ENCODE assay signal across 19 mouse cellular contexts in the genomic region with DNA sequence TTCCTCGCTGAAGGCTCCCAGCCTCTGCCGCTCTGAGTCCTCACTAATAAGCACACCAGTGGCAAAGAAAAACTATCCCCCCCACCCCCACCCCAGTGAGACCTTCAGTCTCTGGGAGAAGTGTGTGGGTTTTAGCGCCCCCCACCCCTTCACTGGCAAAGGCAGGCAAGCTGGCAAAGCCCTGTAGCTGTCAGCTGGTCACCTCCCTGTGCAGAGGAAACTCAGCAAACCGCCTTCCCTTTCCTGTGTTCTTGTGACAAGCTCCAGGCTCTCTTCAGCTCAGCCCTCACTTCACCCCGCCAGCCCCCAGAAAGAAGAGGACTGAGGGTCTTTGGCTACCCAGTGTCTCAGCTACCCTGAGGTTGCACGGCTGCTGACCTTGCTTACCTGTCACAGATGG. TPM values are rescaled to one million over a fixed set of nuclear protein-coding genes. Genes with fewer than 3 reads are reported as not detected.
A peak's percentile ranks its signal among the peaks of the same experiment; 100 is the strongest.
DNase-seq lines count a peak whose midpoint lies in the region; ATAC-seq and TF ChIP-seq lines count a peak whose summit lies in the region.
"Had no signal": no experiment of that assay in that cellular context is flagged by ENCODE, and none has a peak within 500 bp of the region (broad histone marks: within the 10 kb centered on the region; RNA-seq: fewer than 3 reads in every experiment).

No protein-coding gene starts in this region.

- H3K9ac ChIP-seq in heart, embryonic 12.5 days = no peak overlapping the region
- no peak overlapping the region for H3K9ac ChIP-seq in midbrain, postnatal 0 days (replicated peaks; ENCODE audit: low read length, poor library complexity, severe bottlenecking)
- H3K9ac ChIP-seq: liver, embryonic 13.5 days had no signal

- no peak for ATAC-seq in CD4-positive, CD25-positive, alpha-beta regulatory T cell, adult 4 months
- no peak; the same call in 1 of the 2 replicates for ATAC-seq in heart, embryonic 12.5 days (ENCODE audit: insufficient number of reproducible peaks, low FRiP score)
- ATAC-seq in midbrain, postnatal 0 days (ENCODE audit: low FRiP score) = no peak

- no peaks in the 10 kb centered on the region for H3K9me3 ChIP-seq in heart, embryonic 10.5 days
- no peaks in the 10 kb centered on the region for H3K9me3 ChIP-seq in heart, embryonic 12.5 days (replicated peaks)
- no peaks in the 10 kb centered on the region for H3K9me3 ChIP-seq in midbrain, postnatal 0 days (ENCODE audit: low read length)
- H3K9me3 ChIP-seq: liver, embryonic 13.5 days had no signal

- TF ChIP-seq CTCF in midbrain, postnatal 0 days (IDR thresholded peaks at IDR 0.05) = no peak

- peaks cover 12% of the 10 kb centered on the region; the same call in 1 of the 2 replicates for H3K27me3 ChIP-seq in heart, embryonic 10.5 days (ENCODE audit: insufficient read depth, poor library complexity, severe bottlenecking)
- peaks cover 5% of the 10 kb centered on the region for H3K27me3 ChIP-seq in heart, embryonic 12.5 days (replicated peaks)
- no peaks in the 10 kb centered on the region for H3K27me3 ChIP-seq in midbrain, postnatal 0 days (ENCODE audit: insufficient read depth, low read length)
- H3K27me3 ChIP-seq: liver, embryonic 13.5 days had no signal

- no peaks in the 10 kb centered on the region for H3K36me3 ChIP-seq in heart, embryonic 10.5 days
- H3K36me3 ChIP-seq in heart, embryonic 12.5 days = no peaks in the 10 kb centered on the region
- H3K36me3 ChIP-seq in midbrain, postnatal 0 days (ENCODE audit: insufficient read depth, low read length) = no peaks in the 10 kb centered on the region
- H3K36me3 ChIP-seq: liver, embryonic 13.5 days had no signal

- peaks cover 52% of the 10 kb centered on the region for H3K4me1 ChIP-seq in heart, embryonic 10.5 days
- H3K4me1 ChIP-seq in heart, embryonic 12.5 days (replicated peaks) = peaks cover 22% of the 10 kb centered on the region
- H3K4me1 ChIP-seq in midbrain, postnatal 0 days (ENCODE audit: insufficient read depth, low read length) = no peaks in the 10 kb centered on the region

- H3K4me3 ChIP-seq in heart, embryonic 10.5 days = no peak overlapping the region
- no peak overlapping the region for H3K4me3 ChIP-seq in heart, embryonic 12.5 days
- H3K4me3 ChIP-seq in midbrain, postnatal 0 days (ENCODE audit: low read depth, low read length) = no peak overlapping the region
- H3K4me3 ChIP-seq: erythroblast, embryonic 14.5 days; liver, embryonic 13.5 days had no signal

- H3K27ac ChIP-seq in heart, embryonic 10.5 days = 0 out of 2 replicates have a peak overlapping the region, but pooled peaks have one; percentile 37
- no peak overlapping the region for H3K27ac ChIP-seq in heart, embryonic 12.5 days (ENCODE audit: poor library complexity, severe bottlenecking)
- 0 out of 2 replicates have a peak overlapping the region, but pooled peaks have one; percentile 1 for H3K27ac ChIP-seq in midbrain, postnatal 0 days (ENCODE audit: low read depth, low read length)
- H3K27ac ChIP-seq: liver, embryonic 13.5 days had no signal

- no peak overlapping the region for H3K4me2 ChIP-seq in heart, embryonic 12.5 days
- no peak overlapping the region for H3K4me2 ChIP-seq in midbrain, postnatal 0 days (ENCODE audit: low read depth, low read length, poor library complexity, severe bottlenecking)
- H3K4me2 ChIP-seq: liver, embryonic 13.5 days had no signal

- peak; percentile 15 for DNase-seq in CD4-positive, CD25-positive, alpha-beta regulatory T cell, adult 2 months (ENCODE audit: low read depth, low spot score)
- no peak for DNase-seq in heart, embryonic 10.5 days (ENCODE audit: low spot score)
- peak; percentile 49 for DNase-seq in retina, postnatal 1 day
- no peak for DNase-seq in retina, embryonic 14.5 days (ENCODE audit: low spot score)
- no peak for DNase-seq in midbrain, postnatal 0 days (ENCODE audit: low spot score)
- DNase-seq in ovary, postnatal 14 days (ENCODE audit: low spot score) = no peak
- DNase-seq: adrenal gland, postnatal 25 days; cerebellum, adult 11-12 months; gastrocnemius, postnatal 14 days; kidney, adult 11 months; liver, embryonic 13.5 days; lung, postnatal 4 days had no signal

- 54% methylated on average over 6 of the region's 6 CpGs for WGBS in heart, embryonic 10.5 days
- 60% methylated on average over 6 of the region's 6 CpGs for WGBS in heart, embryonic 12.5 days
- WGBS in midbrain, postnatal 0 days = 75% methylated on average over 5 of the region's 6 CpGs

RNA-seq across cellular contexts. Expression of a gene that starts 44.4 kb away (rescaled TPM):
- not detected for polyA plus RNA-seq in CD4-positive, CD25-positive, alpha-beta regulatory T cell, adult 4 months (2017; shearing (Covaris generic))
- polyA plus RNA-seq in heart, embryonic 10.5 days (2016; fragmentation: Nextera tagmentation; extraction: Ambion mirVana) = not detected in 2 replicates
- 0.23 TPM in 1 of 2 replicates, not detected in the other for polyA plus RNA-seq in heart, embryonic 12.5 days (2016; fragmentation: Nextera tagmentation; extraction: Ambion mirVana)
- not detected in 2 replicates for total RNA-seq in midbrain, postnatal 0 days (2014; rRNA removed)
- not detected in 2 replicates for polyA plus RNA-seq in midbrain, postnatal 0 days (2015; fragmentation: Nextera tagmentation; extraction: Ambion mirVana)
- total RNA-seq: adrenal gland, postnatal 25 days; ES-E14; gastrocnemius, postnatal 14 days; layer of hippocampus, adult 18-20 months; left cerebral cortex, adult 8-10 months had no signal
- polyA plus RNA-seq: erythroblast, embryonic 14.5 days; heart, postnatal 0 days; liver, embryonic 13.5 days had no signal

Comparison
In these comparisons a context has a peak if more than half of its experiments do, and no peak if none do; other contexts are left out.
1. DNase-seq: peak in CD4-positive, CD25-positive, alpha-beta regulatory T cell, adult 2 months (single experiment) and retina, postnatal 1 day (single experiment); none in heart, embryonic 10.5 days (single experiment), retina, embryonic 14.5 days (single experiment), midbrain, postnatal 0 days (single experiment) and ovary, postnatal 14 days (single experiment).